8 mouse cellular contexts compared by ENCODE assay signal in genomic region chr11:97434704-97435454, GRCm38 (mm10). TPM values are rescaled to one million over a fixed set of nuclear protein-coding genes. Genes with fewer than 3 reads are reported as not detected.
DNase-seq lines count a peak whose midpoint lies in the region; ATAC-seq lines count a peak whose summit lies in the region.

No protein-coding gene starts in this region.

- H3K9me3 ChIP-seq in forebrain, embryonic 11.5 days (ENCODE audit: control insufficient read depth, low read length), result no peaks in the 10 kb centered on the region
- no peaks in the 10 kb centered on the region for H3K9me3 ChIP-seq in limb, embryonic 10.5 days (replicated peaks)
- H3K9me3 ChIP-seq in midbrain, embryonic 11.5 days (ENCODE audit: control insufficient read depth, low read length), result no peaks in the 10 kb centered on the region

- H3K4me2 ChIP-seq in forebrain, embryonic 11.5 days (ENCODE audit: low read depth, low read length, severe bottlenecking), result peak overlapping the region; percentile 52
- H3K4me2 ChIP-seq in midbrain, embryonic 11.5 days, result peak overlapping the region; percentile 56

- H3K27me3 ChIP-seq in forebrain, embryonic 11.5 days (ENCODE audit: control insufficient read depth, insufficient read depth, low read length), result peaks cover 12% of the 10 kb centered on the region
- H3K27me3 ChIP-seq in limb, embryonic 10.5 days (ENCODE audit: low read depth, poor library complexity, severe bottlenecking), result peaks cover 16% of the 10 kb centered on the region
- peaks cover 14% of the 10 kb centered on the region for H3K27me3 ChIP-seq in midbrain, embryonic 11.5 days (ENCODE audit: control insufficient read depth, insufficient read depth, low read length)

- intact Hi-C loops in heart, postnatal 36 days (cut with DNase I), result no loop called here

- DNase-seq in MN1 (ENCODE audit: low spot score), result peak; percentile 88
- peak; percentile 85 for DNase-seq in forebrain, embryonic 11.5 days (ENCODE audit: low spot score)
- DNase-seq in heart, postnatal 36 days, result peak; percentile 78 to 84
- DNase-seq in limb, embryonic 10.5 days (ENCODE audit: low spot score), result peak; percentile 81
- peak; percentile 97 for DNase-seq in midbrain, embryonic 11.5 days (ENCODE audit: low spot score, missing footprints)
- peak; percentile 94 for DNase-seq in spleen, postnatal 4 days (ENCODE audit: low spot score in 2 of 2)
- DNase-seq in layer of hippocampus, adult 8-10 months (ENCODE audit: low spot score in 2 of 2), result no peak

- peak overlapping the region; percentile 97 for H3K27ac ChIP-seq in brown adipose tissue, adult 24 weeks (replicated peaks; ENCODE audit: low read depth, low read length)
- peak overlapping the region; percentile 57; the same call in 1 of the 2 replicates for H3K27ac ChIP-seq in forebrain, embryonic 11.5 days (ENCODE audit: low read depth, low read length)
- peak overlapping the region; percentile 82 for H3K27ac ChIP-seq in limb, embryonic 10.5 days
- peak overlapping the region; percentile 41 for H3K27ac ChIP-seq in midbrain, embryonic 11.5 days (ENCODE audit: low read depth, low read length)

- no peaks in the 10 kb centered on the region for H3K36me3 ChIP-seq in forebrain, embryonic 11.5 days (ENCODE audit: control insufficient read depth, insufficient read depth, low read length)
- peaks cover 4% of the 10 kb centered on the region; the same call in 1 of the 2 replicates for H3K36me3 ChIP-seq in limb, embryonic 10.5 days
- no peaks in the 10 kb centered on the region for H3K36me3 ChIP-seq in midbrain, embryonic 11.5 days (ENCODE audit: control insufficient read depth, insufficient read depth, low read length)

- peak; percentile 73 for ATAC-seq in forebrain, embryonic 11.5 days (replicated peaks; ENCODE audit: low FRiP score)
- ATAC-seq in midbrain, embryonic 11.5 days (ENCODE audit: low FRiP score), result peak; percentile 85

- H3K4me3 ChIP-seq in brown adipose tissue, adult 24 weeks (ENCODE audit: insufficient read depth, low read depth, low read length), result peak overlapping the region; percentile 63
- H3K4me3 ChIP-seq in forebrain, embryonic 11.5 days (ENCODE audit: low read depth, low read length), result peak overlapping the region; percentile 30
- peak overlapping the region; percentile 50 for H3K4me3 ChIP-seq in limb, embryonic 10.5 days
- H3K4me3 ChIP-seq in midbrain, embryonic 11.5 days (ENCODE audit: low read depth, low read length), result peak overlapping the region; percentile 32

- WGBS in forebrain, embryonic 11.5 days, result 3% methylated on average over 15 of the region's 15 CpGs
- 3% methylated on average over 15 of the region's 15 CpGs for WGBS in limb, embryonic 10.5 days
- 2% methylated on average over 15 of the region's 15 CpGs for WGBS in midbrain, embryonic 11.5 days

- peaks cover 17% of the 10 kb centered on the region for H3K4me1 ChIP-seq in brown adipose tissue, adult 24 weeks (ENCODE audit: control insufficient read depth, insufficient read depth, insufficient read length, low read length)
- H3K4me1 ChIP-seq in forebrain, embryonic 11.5 days (replicated peaks; ENCODE audit: control insufficient read depth, insufficient read depth, low read length), result peaks cover 10% of the 10 kb centered on the region
- peaks cover 60% of the 10 kb centered on the region for H3K4me1 ChIP-seq in limb, embryonic 10.5 days
- peaks cover 22% of the 10 kb centered on the region for H3K4me1 ChIP-seq in midbrain, embryonic 11.5 days (ENCODE audit: control insufficient read depth, insufficient read depth, low read length)

- peak overlapping the region; percentile 16; the same call in 1 of the 2 replicates for H3K9ac ChIP-seq in forebrain, embryonic 11.5 days (ENCODE audit: low read length)
- H3K9ac ChIP-seq in midbrain, embryonic 11.5 days (ENCODE audit: low read length), result peak overlapping the region; percentile 33; the same call in 1 of the 2 replicates

RNA-seq across cellular contexts. Expression of gene Arhgap23, which starts 19.5 kb away (rescaled TPM):
- 5.5 and 6.7 TPM in 2 replicates for polyA plus RNA-seq in brown adipose tissue, adult 24 weeks (2012; ENCODE audit: insufficient read depth, insufficient read length, missing spikeins)
- polyA plus RNA-seq in forebrain, embryonic 11.5 days (2014; fragmentation: Nextera tagmentation; extraction: Ambion mirVana), result 3.2 and 4.8 TPM in 2 replicates
- 10 to 100 TPM; 16.0 to 18.0 TPM for total RNA-seq in heart, postnatal 36 days (2021)
- 3.5 and 3.9 TPM in 2 replicates for polyA plus RNA-seq in limb, embryonic 10.5 days (2016; fragmentation: Nextera tagmentation; extraction: Ambion mirVana)
- 2.5 and 2.8 TPM in 2 replicates for polyA plus RNA-seq in midbrain, embryonic 11.5 days (2014; fragmentation: Nextera tagmentation; extraction: Ambion mirVana)
- total RNA-seq in layer of hippocampus, adult 8-10 months (2022), result 10 to 100 TPM; 75.7 to 83.2 (median 78.4) TPM

Comparison
In these comparisons a context has a peak if more than half of its experiments do, and no peak if none do; other contexts are left out.
1. DNase-seq: peak in MN1 (single experiment), forebrain, embryonic 11.5 days (single experiment), heart, postnatal 36 days (2 of 2), limb, embryonic 10.5 days (single experiment), midbrain, embryonic 11.5 days (single experiment) and spleen, postnatal 4 days (2 of 2); none in layer of hippocampus, adult 8-10 months (0 of 2).
2. H3K27ac ChIP-seq: peak in every context shown above with its lines; median percentile 97 in brown adipose tissue, adult 24 weeks; 82 in limb, embryonic 10.5 days; 57 in forebrain, embryonic 11.5 days; 41 in midbrain, embryonic 11.5 days.
3. Peak in every context shown above with its lines, with median percentiles within 50 percentile points of each other: H3K4me3 ChIP-seq.